Comparison of ENCODE assay signal across 8 mouse cellular contexts in genomic region chr15:79109321-79109934, GRCm38 (mm10). TPM values are rescaled to one million over a fixed set of nuclear protein-coding genes. Genes with fewer than 3 reads are reported as not detected.
DNase-seq lines count a peak whose midpoint lies in the region; ATAC-seq and TF ChIP-seq lines count a peak whose summit lies in the region.

No protein-coding gene starts in this region.

- no peaks in the 10 kb centered on the region for H3K9me3 ChIP-seq in heart, postnatal 0 days (replicated peaks; ENCODE audit: control insufficient read depth, low read length)
- H3K9me3 ChIP-seq in liver, postnatal 0 days (ENCODE audit: low read length), result no peaks in the 10 kb centered on the region
- H3K9me3 ChIP-seq in stomach, embryonic 14.5 days (ENCODE audit: control insufficient read depth, low read depth, low read length), result no peaks in the 10 kb centered on the region

- no peak for DNase-seq in cerebellum, adult 2 months
- no peak for DNase-seq in cerebellum, adult 8-10 months
- peak; percentile 38 to 51 for DNase-seq in spleen, postnatal 10 days (ENCODE audit: low spot score in 2 of 2)
- no peak for DNase-seq in spleen, postnatal 14 days (ENCODE audit: low spot score in 2 of 2)
- DNase-seq in heart, postnatal 0 days (ENCODE audit: low spot score), result no peak
- no peak for DNase-seq in liver, postnatal 0 days
- DNase-seq in left cerebral cortex, postnatal 14 days (ENCODE audit: low spot score in 2 of 2), result no peak

- peak; percentile 46 for ATAC-seq in heart, postnatal 0 days (ENCODE audit: insufficient read depth, low read depth)
- peak; percentile 63 for ATAC-seq in liver, postnatal 0 days
- peak; percentile 58 for ATAC-seq in stomach, embryonic 14.5 days (ENCODE audit: insufficient number of reproducible peaks, insufficient read depth, low FRiP score, low read depth)

- H3K4me3 ChIP-seq in cerebellum, adult 2 months (replicated peaks; ENCODE audit: insufficient read depth, low read depth, low read length), result peak overlapping the region; percentile 60
- H3K4me3 ChIP-seq in heart, postnatal 0 days (ENCODE audit: low read depth, low read length), result peak overlapping the region; percentile 71
- peak overlapping the region; percentile 73 for H3K4me3 ChIP-seq in liver, postnatal 0 days (ENCODE audit: low read depth, low read length)
- peak overlapping the region; percentile 89 for H3K4me3 ChIP-seq in stomach, embryonic 14.5 days (ENCODE audit: low read depth, low read length)

- intact Hi-C loops in left cerebral cortex, postnatal 14 days (cut with DNase I), result no loop called here

- H3K36me3 ChIP-seq in heart, postnatal 0 days (replicated peaks; ENCODE audit: control insufficient read depth, insufficient read depth, low read length), result peaks cover 12% of the 10 kb centered on the region
- no peaks in the 10 kb centered on the region; the same call in 1 of the 2 replicates for H3K36me3 ChIP-seq in liver, postnatal 0 days (replicated peaks; ENCODE audit: insufficient read depth, low read length)
- peaks cover 6% of the 10 kb centered on the region for H3K36me3 ChIP-seq in stomach, embryonic 14.5 days (ENCODE audit: control insufficient read depth, insufficient read depth, low read length)

- peaks cover 9% of the 10 kb centered on the region for H3K4me1 ChIP-seq in cerebellum, adult 2 months (ENCODE audit: control insufficient read depth, insufficient read depth, low read length)
- H3K4me1 ChIP-seq in heart, postnatal 0 days (ENCODE audit: control insufficient read depth, insufficient read depth), result 0 out of 2 replicates have a peak, but pooled peaks cover 15% of the 10 kb centered on the region
- H3K4me1 ChIP-seq in liver, postnatal 0 days (ENCODE audit: insufficient read depth), result peaks cover 23% of the 10 kb centered on the region
- peaks cover 22% of the 10 kb centered on the region; the same call in 1 of the 2 replicates for H3K4me1 ChIP-seq in stomach, embryonic 14.5 days (ENCODE audit: control insufficient read depth, insufficient read depth, low read length)

- no peaks in the 10 kb centered on the region for H3K27me3 ChIP-seq in cerebellum, adult 2 months (ENCODE audit: control insufficient read depth, insufficient read depth, low read length)
- H3K27me3 ChIP-seq in heart, postnatal 0 days (ENCODE audit: control insufficient read depth, insufficient read depth, low read length), result no peaks in the 10 kb centered on the region
- H3K27me3 ChIP-seq in liver, postnatal 0 days (ENCODE audit: insufficient read depth, low read length), result no peaks in the 10 kb centered on the region
- no peaks in the 10 kb centered on the region for H3K27me3 ChIP-seq in stomach, embryonic 14.5 days (ENCODE audit: control insufficient read depth, insufficient read depth, low read length)

- TF ChIP-seq EP300 in heart, postnatal 0 days (IDR thresholded peaks at IDR 0.05; ENCODE audit: low read depth), result no peak
- no peak for TF ChIP-seq EP300 in liver, postnatal 0 days (IDR thresholded peaks at IDR 0.05; ENCODE audit: low read depth)

- peak overlapping the region; percentile 66; the same call in 1 of the 2 replicates for H3K27ac ChIP-seq in cerebellum, adult 2 months (ENCODE audit: insufficient read depth, low read length)
- peak overlapping the region; percentile 96 for H3K27ac ChIP-seq in heart, postnatal 0 days (ENCODE audit: low read depth)
- H3K27ac ChIP-seq in liver, postnatal 0 days (ENCODE audit: low read depth), result peak overlapping the region; percentile 82
- H3K27ac ChIP-seq in stomach, embryonic 14.5 days (ENCODE audit: low read length), result peak overlapping the region; percentile 85

- peak overlapping the region; percentile 93 for H3K9ac ChIP-seq in heart, postnatal 0 days (replicated peaks; ENCODE audit: low read depth, low read length)
- H3K9ac ChIP-seq in liver, postnatal 0 days (replicated peaks), result peak overlapping the region; percentile 88
- H3K9ac ChIP-seq in stomach, embryonic 14.5 days (replicated peaks; ENCODE audit: low read depth, low read length), result peak overlapping the region; percentile 74

- H3K4me2 ChIP-seq in heart, postnatal 0 days (ENCODE audit: low read depth, low read length), result peak overlapping the region; percentile 98
- H3K4me2 ChIP-seq in liver, postnatal 0 days (ENCODE audit: low read depth, low read length), result peak overlapping the region; percentile 97
- peak overlapping the region; percentile 98 for H3K4me2 ChIP-seq in stomach, embryonic 14.5 days (replicated peaks; ENCODE audit: low read depth, low read length)

- under 1% methylated on average over 46 of the region's 46 CpGs for WGBS in cerebellum, adult 2 months
- WGBS in heart, postnatal 0 days, result under 1% methylated on average over 41 of the region's 46 CpGs
- under 1% methylated on average over 41 of the region's 46 CpGs for WGBS in liver, postnatal 0 days (ENCODE audit: insufficient replicate concordance)
- under 1% methylated on average over 46 of the region's 46 CpGs for WGBS in stomach, embryonic 14.5 days

- TF ChIP-seq POLR2A in cerebellum, adult 2 months (IDR thresholded peaks at IDR 0.05; ENCODE audit: borderline replicate concordance, insufficient read depth, low read length), result no peak

- no peak for TF ChIP-seq CTCF in cerebellum, adult 2 months (IDR thresholded peaks at IDR 0.05; ENCODE audit: borderline replicate concordance, insufficient read depth, low read depth, low read length)
- no peak for TF ChIP-seq CTCF in heart, postnatal 0 days (IDR thresholded peaks at IDR 0.05; ENCODE audit: low read depth)
- TF ChIP-seq CTCF in liver, postnatal 0 days (IDR thresholded peaks at IDR 0.05; ENCODE audit: low read depth), result no peak

RNA-seq across cellular contexts. Expression of gene Micall1, which starts 0.7 kb away (rescaled TPM):
- polyA plus RNA-seq in cerebellum, adult 2 months (2012; rRNA removed), result 35.9 and 37.0 TPM in 2 replicates
- 45.9 and 52.9 TPM in 2 replicates for total RNA-seq in heart, postnatal 0 days (2014; rRNA removed; ENCODE audit: low replicate concordance)
- 13.2 and 19.0 TPM in 2 replicates for polyA plus RNA-seq in heart, postnatal 0 days (2015; fragmentation: Nextera tagmentation; extraction: Ambion mirVana)
- polyA plus RNA-seq in liver, postnatal 0 days (2015; fragmentation: Nextera tagmentation; extraction: Ambion mirVana), result 0.92 and 1.3 TPM in 2 replicates
- polyA plus RNA-seq in stomach, embryonic 14.5 days (2014; fragmentation: Nextera tagmentation; extraction: Ambion mirVana), result 12.1 and 12.5 TPM in 2 replicates
- 10 to 100 TPM; 22.1 to 27.8 TPM for total RNA-seq in left cerebral cortex, postnatal 14 days (2021)

RNA-seq across cellular contexts. Expression of gene Polr2f, which starts 31.4 kb away (rescaled TPM):
- 107 and 110 TPM in 2 replicates for polyA plus RNA-seq in cerebellum, adult 2 months (2012; rRNA removed)
- total RNA-seq in heart, postnatal 0 days (2014; rRNA removed; ENCODE audit: low replicate concordance), result 50.2 and 84.8 TPM in 2 replicates
- 271 and 286 TPM in 2 replicates for polyA plus RNA-seq in heart, postnatal 0 days (2015; fragmentation: Nextera tagmentation; extraction: Ambion mirVana)
- 129 and 130 TPM in 2 replicates for polyA plus RNA-seq in liver, postnatal 0 days (2015; fragmentation: Nextera tagmentation; extraction: Ambion mirVana)
- 367 and 376 TPM in 2 replicates for polyA plus RNA-seq in stomach, embryonic 14.5 days (2014; fragmentation: Nextera tagmentation; extraction: Ambion mirVana)
- 100 to 1,000 TPM; 109 to 114 TPM for total RNA-seq in left cerebral cortex, postnatal 14 days (2021)

RNA-seq across cellular contexts. Expression of gene 1700088E04Rik, which starts 31.6 kb away (rescaled TPM):
- 6.7 and 10.8 TPM in 2 replicates for polyA plus RNA-seq in cerebellum, adult 2 months (2012; rRNA removed)
- 2.2 TPM in 1 of 2 replicates, not detected in the other for total RNA-seq in heart, postnatal 0 days (2014; rRNA removed; ENCODE audit: low replicate concordance)
- polyA plus RNA-seq in heart, postnatal 0 days (2015; fragmentation: Nextera tagmentation; extraction: Ambion mirVana), result 8.8 and 10.7 TPM in 2 replicates
- polyA plus RNA-seq in liver, postnatal 0 days (2015; fragmentation: Nextera tagmentation; extraction: Ambion mirVana), result 0.72 and 1.2 TPM in 2 replicates
- 8.7 TPM in 2 replicates for polyA plus RNA-seq in stomach, embryonic 14.5 days (2014; fragmentation: Nextera tagmentation; extraction: Ambion mirVana)
- total RNA-seq in left cerebral cortex, postnatal 14 days (2021), result 10 to 100 TPM; 10.8 to 13.3 TPM

RNA-seq across cellular contexts. Expression of gene Eif3l, which starts 34.4 kb away (rescaled TPM):
- polyA plus RNA-seq in cerebellum, adult 2 months (2012; rRNA removed), result 88.1 and 93.0 TPM in 2 replicates
- 183 and 210 TPM in 2 replicates for total RNA-seq in heart, postnatal 0 days (2014; rRNA removed; ENCODE audit: low replicate concordance)
- 114 and 123 TPM in 2 replicates for polyA plus RNA-seq in heart, postnatal 0 days (2015; fragmentation: Nextera tagmentation; extraction: Ambion mirVana)
- 70.9 and 76.4 TPM in 2 replicates for polyA plus RNA-seq in liver, postnatal 0 days (2015; fragmentation: Nextera tagmentation; extraction: Ambion mirVana)
- 218 and 224 TPM in 2 replicates for polyA plus RNA-seq in stomach, embryonic 14.5 days (2014; fragmentation: Nextera tagmentation; extraction: Ambion mirVana)
- 10 to 100 TPM; 80.6 to 81.3 TPM for total RNA-seq in left cerebral cortex, postnatal 14 days (2021)

RNA-seq across cellular contexts. Expression of gene Ankrd54, which starts 46.7 kb away (rescaled TPM):
- polyA plus RNA-seq in cerebellum, adult 2 months (2012; rRNA removed), result 40.7 and 42.8 TPM in 2 replicates
- 20.9 and 27.1 TPM in 2 replicates for total RNA-seq in heart, postnatal 0 days (2014; rRNA removed; ENCODE audit: low replicate concordance)
- polyA plus RNA-seq in heart, postnatal 0 days (2015; fragmentation: Nextera tagmentation; extraction: Ambion mirVana), result 14.1 and 15.6 TPM in 2 replicates
- 21.3 and 22.5 TPM in 2 replicates for polyA plus RNA-seq in liver, postnatal 0 days (2015; fragmentation: Nextera tagmentation; extraction: Ambion mirVana)
- 42.7 and 44.1 TPM in 2 replicates for polyA plus RNA-seq in stomach, embryonic 14.5 days (2014; fragmentation: Nextera tagmentation; extraction: Ambion mirVana)
- total RNA-seq in left cerebral cortex, postnatal 14 days (2021), result 10 to 100 TPM; 17.3 to 18.6 TPM

Comparison
In these comparisons a context has a peak if more than half of its experiments do, and no peak if none do; other contexts are left out.
1. DNase-seq: peak in spleen, postnatal 10 days (2 of 2); none in cerebellum, adult 2 months (0 of 2), cerebellum, adult 8-10 months (single experiment), spleen, postnatal 14 days (0 of 2), heart, postnatal 0 days (single experiment), liver, postnatal 0 days (single experiment) and left cerebral cortex, postnatal 14 days (0 of 2).
2. Peak in every context shown above with its lines, with median percentiles within 50 percentile points of each other: H3K27ac ChIP-seq, H3K4me3 ChIP-seq, ATAC-seq, H3K4me2 ChIP-seq and H3K9ac ChIP-seq.